Mouse (Mus musculus) neutrophil, adult 65 days (primary cell): Measurements from ENCODE around the gene Olfr1057. TPM values are rescaled to one million over a fixed set of nuclear protein-coding genes. Genes with fewer than 3 reads are reported as not detected.

ENCODE experiments used
- total RNA-seq: library from RNA; stranded (reverse); gene quantifications from 2 replicates; pipeline ENCODE4 v1.2.4, GENCODE M21; 2023

Olfr1057 gene
- not detected in 2 replicates for total RNA-seq

DNA sequence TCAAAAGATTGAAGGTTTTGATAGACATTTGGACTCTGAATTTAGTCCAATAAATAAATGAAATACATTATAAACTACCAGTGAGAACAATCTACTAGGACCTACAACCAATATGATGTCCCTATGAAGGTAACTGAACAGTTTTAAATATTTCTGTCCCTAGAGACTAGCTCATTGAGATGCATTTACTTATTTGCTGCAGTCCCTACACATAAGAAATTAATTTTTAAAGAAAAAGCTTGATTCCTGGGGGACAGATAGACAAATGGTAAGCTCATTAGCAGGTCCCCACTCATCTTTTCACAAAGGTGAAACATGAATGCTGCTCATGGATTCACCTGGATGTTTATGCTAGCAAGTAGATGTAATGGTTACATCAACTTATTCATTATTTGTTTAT is at the start of gene Olfr1057:
Gene Olfr1057 (minus strand): TSS at position 101 of the 400 bp plus-strand sequence.

DNA sequence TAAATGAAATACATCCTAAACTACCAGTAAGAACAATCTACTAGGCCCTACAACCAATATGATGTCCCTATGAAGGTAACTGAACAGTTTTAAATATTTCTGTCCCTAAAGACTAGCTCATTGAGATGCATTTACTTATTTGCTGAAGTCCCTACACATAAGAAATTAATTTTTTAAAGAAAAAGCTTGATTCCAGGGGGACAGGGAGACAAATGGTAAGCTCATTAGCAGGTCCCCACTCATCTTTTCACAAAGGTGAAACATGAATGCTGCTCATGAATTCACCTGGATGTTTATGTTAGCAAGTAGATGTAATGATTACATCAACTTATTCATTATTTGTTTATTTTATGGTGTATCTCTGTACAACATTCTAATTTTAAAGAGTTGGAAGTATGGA is 48.5 kb upstream of the Olfr1057 start, which contains the start of gene Olfr1062:
Gene Olfr1062 (minus strand): TSS at position 101 of the 400 bp plus-strand sequence.

DNA sequence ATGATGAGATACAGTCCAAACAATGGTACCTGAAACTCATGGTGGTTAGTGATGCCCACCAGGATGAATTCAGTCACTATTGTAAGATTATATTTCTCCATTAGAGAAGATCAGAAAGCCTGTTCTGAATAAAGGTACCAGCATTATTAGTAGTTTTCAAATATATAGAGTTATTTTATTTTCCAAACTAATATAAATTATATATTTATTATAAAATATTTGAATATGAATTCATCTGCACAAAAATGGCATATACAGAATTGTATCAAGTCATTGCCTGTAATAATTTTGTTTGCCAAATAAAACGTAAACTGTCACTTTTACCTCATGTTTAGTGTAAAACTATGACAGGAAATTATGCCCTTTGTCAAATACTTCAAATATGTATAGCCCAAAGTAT is 35.8 kb upstream of the Olfr1057 start, which contains the start of gene Olfr1061:
Gene Olfr1061 (minus strand): TSS at position 101 of the 400 bp plus-strand sequence.

DNA sequence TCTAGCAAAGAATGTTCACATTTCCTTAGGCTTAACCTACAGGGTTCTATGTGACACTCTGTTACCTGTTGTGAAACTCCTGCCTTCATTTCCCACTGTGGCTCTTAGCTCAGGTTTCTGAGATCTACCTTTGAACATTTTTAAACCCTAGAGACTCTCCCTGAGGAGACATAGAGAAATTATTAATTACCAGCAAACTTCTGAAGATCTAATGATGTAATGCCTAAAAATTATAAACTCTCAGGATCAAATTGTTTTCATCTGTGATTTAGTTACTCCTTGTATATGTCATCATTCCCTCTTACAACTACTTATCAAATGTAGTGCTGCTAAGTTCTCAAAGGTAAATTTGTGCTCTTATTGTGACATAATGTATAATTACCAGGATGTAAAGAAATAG is 10.3 kb upstream of the Olfr1057 start, which contains the start of gene Olfr1058:
Gene Olfr1058 (minus strand): TSS at position 101 of the 400 bp plus-strand sequence.

DNA sequence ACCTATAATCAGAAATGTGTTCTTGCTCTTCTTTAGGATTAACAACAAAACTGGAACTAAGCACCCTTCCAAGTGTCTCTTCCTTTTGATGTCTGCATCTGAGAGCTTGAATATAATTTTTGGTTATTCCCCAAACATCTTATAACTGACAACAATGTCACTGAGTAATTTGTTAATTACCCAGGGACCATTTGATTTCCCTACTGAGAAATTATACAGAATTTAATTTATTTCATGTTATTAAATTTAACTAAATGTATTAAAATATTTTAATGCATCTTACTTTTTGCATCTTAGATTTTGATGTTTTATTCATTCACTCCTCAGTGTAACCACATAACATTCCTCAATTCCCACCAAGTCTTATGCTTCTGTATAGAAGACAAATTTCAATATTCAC is 15.8 kb downstream of the Olfr1057 start, which contains the start of gene Olfr1056:
Gene Olfr1056 (minus strand): TSS at position 101 of the 400 bp plus-strand sequence.

DNA sequence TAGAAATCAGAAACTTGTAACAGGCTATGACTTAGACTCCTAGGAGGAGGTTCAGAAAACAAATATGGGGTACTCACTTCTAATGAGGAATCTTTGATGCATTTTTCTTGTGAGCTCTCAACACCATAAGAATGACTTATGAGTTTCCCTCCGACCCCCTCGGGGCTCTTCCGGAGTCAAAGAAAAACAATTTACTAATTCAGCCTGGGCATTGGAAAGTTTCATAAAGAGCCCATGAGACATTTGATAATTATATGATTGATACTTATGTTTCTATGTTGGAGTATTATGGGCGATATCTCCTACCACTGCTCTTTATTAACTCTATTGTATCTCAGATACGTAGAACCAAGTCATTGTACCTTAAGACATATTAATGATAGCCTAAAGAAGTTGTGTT is 28.0 kb downstream of the Olfr1057 start, which contains the start of gene Olfr1055:
Gene Olfr1055 (minus strand): TSS at position 101 of the 400 bp plus-strand sequence.

DNA sequence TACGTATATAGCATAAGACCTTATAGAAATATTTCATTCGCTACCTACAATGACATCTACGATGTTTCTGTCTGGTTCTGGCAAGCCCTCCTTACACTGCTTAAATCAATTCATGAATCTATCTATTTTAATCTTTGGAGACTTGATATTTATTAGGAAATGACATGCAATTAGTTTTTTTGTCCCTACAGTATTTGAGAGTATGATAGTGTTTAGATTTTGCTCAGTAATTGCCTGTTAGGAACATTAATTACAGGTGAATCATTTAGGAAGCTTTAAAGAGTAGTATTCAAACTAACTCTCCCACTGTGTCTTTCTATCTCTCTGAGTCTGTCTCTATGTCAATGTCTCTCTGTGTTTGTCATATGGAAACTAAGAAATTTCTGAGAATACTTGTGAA is 42.9 kb downstream of the Olfr1057 start, which contains the start of gene Olfr1054:
Gene Olfr1054 (minus strand): TSS at position 101 of the 400 bp plus-strand sequence.

Other genes with a start within 250 kb of the Olfr1057 start
- gene Olfr1039, start 242.5 kb downstream of the Olfr1057 start, total RNA-seq = not detected in 2 replicates
- not detected in 2 replicates for gene Olfr1040, start 231.7 kb downstream of the Olfr1057 start, total RNA-seq
- gene Olfr1042, start 216.6 kb downstream of the Olfr1057 start, total RNA-seq = not detected in 2 replicates
- gene Olfr1043, start 210.9 kb downstream of the Olfr1057 start, total RNA-seq = not detected in 2 replicates
- not detected in 2 replicates for gene Olfr1044, start 200.6 kb downstream of the Olfr1057 start, total RNA-seq
- not detected in 2 replicates for gene Olfr52, start 192.7 kb downstream of the Olfr1057 start, total RNA-seq
- not detected in 2 replicates for gene Olfr1045, start 175.4 kb downstream of the Olfr1057 start, total RNA-seq
- gene Olfr1046, start 159.1 kb downstream of the Olfr1057 start, total RNA-seq = not detected in 2 replicates
- not detected in 2 replicates for gene Olfr1047, start 147.0 kb downstream of the Olfr1057 start, total RNA-seq
- gene Olfr1048, start 138.1 kb downstream of the Olfr1057 start, total RNA-seq = not detected in 2 replicates
- not detected in 2 replicates for gene Olfr1049, start 120.1 kb downstream of the Olfr1057 start, total RNA-seq
- gene Olfr1051, start 99.3 kb downstream of the Olfr1057 start, total RNA-seq = not detected in 2 replicates
- gene Olfr1052, start 85.9 kb downstream of the Olfr1057 start, total RNA-seq = not detected in 2 replicates
- gene Olfr1053, start 63.1 kb downstream of the Olfr1057 start, total RNA-seq = not detected in 2 replicates
- not detected in 2 replicates for gene Olfr1054, start 43.0 kb downstream of the Olfr1057 start, total RNA-seq
- not detected in 2 replicates for gene Olfr1055, start 28.1 kb downstream of the Olfr1057 start, total RNA-seq
- not detected in 2 replicates for gene Olfr1056, start 15.9 kb downstream of the Olfr1057 start, total RNA-seq
- not detected in 2 replicates for gene Olfr1058, start 10.2 kb upstream of the Olfr1057 start, total RNA-seq
- gene Olfr1061, start 35.7 kb upstream of the Olfr1057 start, total RNA-seq = not detected in 2 replicates
- gene Olfr1062, start 48.4 kb upstream of the Olfr1057 start, total RNA-seq = not detected in 2 replicates
- gene Olfr1065, start 72.2 kb upstream of the Olfr1057 start, total RNA-seq = not detected in 2 replicates
- gene Olfr1066, start 77.9 kb upstream of the Olfr1057 start, total RNA-seq = not detected in 2 replicates
- not detected in 2 replicates for gene Olfr228, start 109.0 kb upstream of the Olfr1057 start, total RNA-seq
- gene Olfr1076, start 130.1 kb upstream of the Olfr1057 start, total RNA-seq = not detected in 2 replicates
- not detected in 2 replicates for gene Olfr1079, start 164.1 kb upstream of the Olfr1057 start, total RNA-seq
- not detected in 2 replicates for gene Olfr1080, start 179.8 kb upstream of the Olfr1057 start, total RNA-seq
- gene Olfr1082, start 220.6 kb upstream of the Olfr1057 start, total RNA-seq = not detected in 2 replicates